Mouse (Mus musculus) olfactory bulb, adult 2 months (tissue): ENCODE data around the gene Cldn4.

ENCODE experiments used
- CTCF ChIP-seq: fragments of 200-500 bp; IDR thresholded peaks from 2 replicates; pipeline ENCODE4 v1.5.1; 2012; ENCODE audit warnings: low read depth, mild to moderate bottlenecking, low read length, moderate library complexity; ENCODE audit not compliant: insufficient read depth
- POLR2A ChIP-seq: fragments of 200-500 bp; IDR thresholded peaks from 2 replicates; pipeline ENCODE4 v1.6.1; 2012; ENCODE audit warnings: mild to moderate bottlenecking, low read depth, low read length, moderate library complexity; ENCODE audit not compliant: insufficient read depth

DNA sequence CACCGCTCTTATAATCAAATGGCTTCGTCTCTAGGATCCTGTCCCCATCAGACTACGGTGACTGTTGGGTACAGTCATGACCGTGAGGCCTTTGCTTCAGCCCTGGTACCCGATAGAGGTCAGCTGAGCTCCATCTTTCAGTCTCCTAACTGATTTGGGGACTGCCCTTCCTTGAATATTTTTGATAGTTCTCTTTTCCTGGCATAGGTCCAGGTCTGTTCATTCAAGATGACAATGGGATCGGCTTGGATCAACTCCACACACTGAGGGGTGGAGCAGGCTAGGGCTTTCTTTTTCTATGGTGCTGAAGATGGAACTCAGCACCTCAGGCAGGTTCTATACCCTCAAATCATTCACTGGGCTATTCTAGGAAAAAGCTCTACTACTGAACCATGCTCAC, 10.7 kb downstream of the Cldn4 start:
- TF ChIP-seq CTCF (no peak), POLR2A (no peak)
